Mouse (Mus musculus) heart, adult 8-10 months (tissue): ENCODE measurements around the gene Tnxb. TPM values are rescaled to one million over a fixed set of nuclear protein-coding genes. Genes with fewer than 3 reads are reported as not detected.

ENCODE experiments used
- DNase-seq: peaks from one replicate; pipeline ENCODE4 v3.0.0; 2022; ENCODE audit warnings: low spot score
- total RNA-seq, 4 experiments: library from RNA; stranded (reverse); gene quantifications; 2 replicates each; pipeline ENCODE4 v1.2.4; 2022

Tnxb gene
- total RNA-seq, 4 experiments from 2014 or later = 22.4 to 34.3 (median 32.2) TPM

- DNase-seq = no peak
Measured at GRCm38 (mm10) chr17:34659181-34659896, 11.0 kb upstream of the Tnxb start.

- DNase-seq = no peak
Measured at GRCm38 (mm10) chr17:34659897-34660214, 10.5 kb upstream of the Tnxb start.

- DNase-seq = no peak
Measured at GRCm38 (mm10) chr17:34660259-34660820, 10.0 kb upstream of the Tnxb start.

GRCm38 (mm10) chr17:34661121-34661591, 9.2 kb upstream of the Tnxb start:
- peak; percentile 84 for DNase-seq

GRCm38 (mm10) chr17:34662468-34662867, 7.9 kb upstream of the Tnxb start:
- DNase-seq = no peak

- DNase-seq = no peak
Measured at GRCm38 (mm10) chr17:34662978-34663377, 7.4 kb upstream of the Tnxb start.

- no peak for DNase-seq
Measured at GRCm38 (mm10) chr17:34663558-34663957, 6.8 kb upstream of the Tnxb start.

GRCm38 (mm10) chr17:34664472-34664871, 5.9 kb upstream of the Tnxb start:
- no peak for DNase-seq

GRCm38 (mm10) chr17:34671151-34672066, 1.1 kb downstream of the Tnxb start:
- DNase-seq = no peak

- DNase-seq = no peak
Measured at GRCm38 (mm10) chr17:34672246-34672792, 2.0 kb downstream of the Tnxb start.

- no peak for DNase-seq
Measured at GRCm38 (mm10) chr17:34673139-34673538, 2.8 kb downstream of the Tnxb start.

GRCm38 (mm10) chr17:34674524-34675204, 4.3 kb downstream of the Tnxb start:
- no peak for DNase-seq

GRCm38 (mm10) chr17:34675205-34676092, 5.1 kb downstream of the Tnxb start:
- DNase-seq = no peak

- no peak for DNase-seq
Measured at GRCm38 (mm10) chr17:34676093-34676460, 5.7 kb downstream of the Tnxb start.

- no peak for DNase-seq
Measured at GRCm38 (mm10) chr17:34676671-34677070, 6.3 kb downstream of the Tnxb start.

GRCm38 (mm10) chr17:34680191-34680590, 9.9 kb downstream of the Tnxb start:
- DNase-seq = no peak

GRCm38 (mm10) chr17:34680621-34681020, 10.3 kb downstream of the Tnxb start:
- no peak for DNase-seq

GRCm38 (mm10) chr17:34681132-34681571, 10.8 kb downstream of the Tnxb start:
- no peak for DNase-seq

- no peak for DNase-seq
Measured at GRCm38 (mm10) chr17:34681881-34682536, 11.7 kb downstream of the Tnxb start.

GRCm38 (mm10) chr17:34683179-34683578, 12.8 kb downstream of the Tnxb start:
- DNase-seq = no peak
